Mouse (Mus musculus): ENCODE measurements around the gene Rnf220. TPM values are rescaled to one million over a fixed set of nuclear protein-coding genes. Genes with fewer than 3 reads are reported as not detected.

The Rnf220 gene
- polyA plus RNA-seq, 1 experiment from 2014 or later = 76.1 TPM

- peaks cover 2% of the 10 kb centered on the region; the same call in 1 of the 2 replicates for H3K9me3 ChIP-seq (ENCODE audit: low read depth, low read length)
- no peak overlapping the region for H3K9ac ChIP-seq
- no peak overlapping the region for H3K4me2 ChIP-seq
- WGBS = 50% methylated on average over 2 of the region's 2 CpGs
- H3K4me3 ChIP-seq (ENCODE audit: low read depth, low read length) = no peak overlapping the region
- no peak for TF ChIP-seq CTCF (IDR thresholded peaks at IDR 0.05; ENCODE audit: low read depth)
- H3K27me3 ChIP-seq (ENCODE audit: insufficient read depth, low read length) = no peaks in the 10 kb centered on the region
- peaks cover 92% of the 10 kb centered on the region for H3K36me3 ChIP-seq (ENCODE audit: insufficient read depth)
- no peak for ATAC-seq (ENCODE audit: insufficient read depth)
- H3K27ac ChIP-seq (ENCODE audit: low read depth) = no peak overlapping the region
- 0 out of 2 replicates have a peak, but pooled peaks cover 7% of the 10 kb centered on the region for H3K4me1 ChIP-seq (ENCODE audit: insufficient read depth)
- DNase-seq = no peak
These were observed 217.6 kb downstream of the Rnf220 start for GRCm38 (mm10) chr4:117279253-117279642.

GRCm38 (mm10) chr4:117278381-117279252, 218.2 kb downstream of the Rnf220 start:
- H3K27me3 ChIP-seq (ENCODE audit: insufficient read depth, low read length) = no peaks in the 10 kb centered on the region
- 58% methylated on average over 10 of the region's 10 CpGs for WGBS
- H3K9ac ChIP-seq = no peak overlapping the region
- 0 out of 2 replicates have a peak, but pooled peaks cover 6% of the 10 kb centered on the region for H3K4me1 ChIP-seq (ENCODE audit: insufficient read depth)
- no peak for DNase-seq
- no peak for TF ChIP-seq CTCF (IDR thresholded peaks at IDR 0.05; ENCODE audit: low read depth)
- peaks cover 93% of the 10 kb centered on the region for H3K36me3 ChIP-seq (ENCODE audit: insufficient read depth)
- H3K9me3 ChIP-seq (ENCODE audit: low read depth, low read length) = peaks cover 2% of the 10 kb centered on the region; the same call in 1 of the 2 replicates
- H3K4me2 ChIP-seq = no peak overlapping the region
- no peak overlapping the region for H3K27ac ChIP-seq (ENCODE audit: low read depth)
- H3K4me3 ChIP-seq (ENCODE audit: low read depth, low read length) = no peak overlapping the region
- ATAC-seq (ENCODE audit: insufficient read depth) = no peak

GRCm38 (mm10) chr4:117277687-117278086, 219.2 kb downstream of the Rnf220 start:
- no peak for DNase-seq
- Histone ChIP-seq H3K36me3 (ENCODE audit: insufficient read depth) (peaks cover 93% of the 10 kb centered on the region), H3K4me2 (no peak overlapping the region), H3K4me3 (ENCODE audit: low read depth, low read length) (no peak overlapping the region), H3K27ac (ENCODE audit: low read depth) (no peak overlapping the region), H3K9me3 (ENCODE audit: low read depth, low read length) (peaks cover 2% of the 10 kb centered on the region; the same call in 1 of the 2 replicates), H3K4me1 (ENCODE audit: insufficient read depth) (no peaks in the 10 kb centered on the region), H3K9ac (no peak overlapping the region), H3K27me3 (ENCODE audit: insufficient read depth, low read length) (no peaks in the 10 kb centered on the region)
- 88% methylated on average over 7 of the region's 7 CpGs for WGBS
- no peak for TF ChIP-seq CTCF (IDR thresholded peaks at IDR 0.05; ENCODE audit: low read depth)
- no peak for ATAC-seq (ENCODE audit: insufficient read depth)

GRCm38 (mm10) chr4:117277021-117277420, 219.8 kb downstream of the Rnf220 start:
- ATAC-seq (ENCODE audit: insufficient read depth) = no peak
- no peak for TF ChIP-seq CTCF (IDR thresholded peaks at IDR 0.05; ENCODE audit: low read depth)
- Histone ChIP-seq H3K4me3 (ENCODE audit: low read depth, low read length) (no peak overlapping the region), H3K36me3 (ENCODE audit: insufficient read depth) (peaks cover 98% of the 10 kb centered on the region), H3K9ac (no peak overlapping the region), H3K27me3 (ENCODE audit: insufficient read depth, low read length) (no peaks in the 10 kb centered on the region), H3K9me3 (ENCODE audit: low read depth, low read length) (peaks cover 2% of the 10 kb centered on the region; the same call in 1 of the 2 replicates), H3K27ac (ENCODE audit: low read depth) (no peak overlapping the region), H3K4me2 (no peak overlapping the region), H3K4me1 (ENCODE audit: insufficient read depth) (no peaks in the 10 kb centered on the region)
- no peak for DNase-seq
- WGBS = 64% methylated on average over 13 of the region's 13 CpGs

GRCm38 (mm10) chr4:117276281-117276711, 220.6 kb downstream of the Rnf220 start:
- H3K9me3 ChIP-seq (ENCODE audit: low read depth, low read length) = peaks cover 2% of the 10 kb centered on the region; the same call in 1 of the 2 replicates
- no peak overlapping the region for H3K27ac ChIP-seq (ENCODE audit: low read depth)
- no peak overlapping the region for H3K4me3 ChIP-seq (ENCODE audit: low read depth, low read length)
- no peak overlapping the region for H3K4me2 ChIP-seq
- ATAC-seq (ENCODE audit: insufficient read depth) (peak; percentile 42; the same call in 1 of the 2 replicates), DNase-seq (peak; percentile 41)
- H3K9ac ChIP-seq = no peak overlapping the region
- WGBS = 30% methylated on average over 17 of the region's 17 CpGs
- H3K4me1 ChIP-seq (ENCODE audit: insufficient read depth) = no peaks in the 10 kb centered on the region
- peaks cover 95% of the 10 kb centered on the region for H3K36me3 ChIP-seq (ENCODE audit: insufficient read depth)
- TF ChIP-seq CTCF (IDR thresholded peaks at IDR 0.05; ENCODE audit: low read depth) = no peak
- H3K27me3 ChIP-seq (ENCODE audit: insufficient read depth, low read length) = no peaks in the 10 kb centered on the region

- no peak for ATAC-seq (ENCODE audit: insufficient read depth)
- Histone ChIP-seq H3K27ac (ENCODE audit: low read depth) (no peak overlapping the region), H3K36me3 (ENCODE audit: insufficient read depth) (peaks cover 83% of the 10 kb centered on the region), H3K27me3 (ENCODE audit: insufficient read depth, low read length) (no peaks in the 10 kb centered on the region), H3K4me1 (ENCODE audit: insufficient read depth) (no peaks in the 10 kb centered on the region), H3K4me2 (no peak overlapping the region), H3K9ac (no peak overlapping the region), H3K4me3 (ENCODE audit: low read depth, low read length) (no peak overlapping the region), H3K9me3 (ENCODE audit: low read depth, low read length) (peaks cover 2% of the 10 kb centered on the region; the same call in 1 of the 2 replicates)
- 87% methylated on average over 4 of the region's 4 CpGs for WGBS
- DNase-seq = no peak
- TF ChIP-seq CTCF (IDR thresholded peaks at IDR 0.05; ENCODE audit: low read depth) = no peak
These were observed 222.1 kb downstream of the Rnf220 start for GRCm38 (mm10) chr4:117274720-117275119.

- Histone ChIP-seq H3K9me3 (ENCODE audit: low read depth, low read length) (peaks cover 2% of the 10 kb centered on the region; the same call in 1 of the 2 replicates), H3K36me3 (ENCODE audit: insufficient read depth) (peaks cover 62% of the 10 kb centered on the region), H3K27me3 (ENCODE audit: insufficient read depth, low read length) (no peaks in the 10 kb centered on the region), H3K4me3 (ENCODE audit: low read depth, low read length) (no peak overlapping the region), H3K27ac (ENCODE audit: low read depth) (no peak overlapping the region), H3K4me1 (ENCODE audit: insufficient read depth) (no peaks in the 10 kb centered on the region), H3K4me2 (no peak overlapping the region), H3K9ac (no peak overlapping the region)
- no peak for ATAC-seq (ENCODE audit: insufficient read depth)
- no peak for TF ChIP-seq CTCF (IDR thresholded peaks at IDR 0.05; ENCODE audit: low read depth)
- 38% methylated on average over 12 of the region's 12 CpGs for WGBS
- DNase-seq = no peak
These were observed 224.4 kb downstream of the Rnf220 start for GRCm38 (mm10) chr4:117272459-117272858.
